Mouse (Mus musculus): ENCODE results near the gene Itsn1.

Itsn1 gene

DNA sequence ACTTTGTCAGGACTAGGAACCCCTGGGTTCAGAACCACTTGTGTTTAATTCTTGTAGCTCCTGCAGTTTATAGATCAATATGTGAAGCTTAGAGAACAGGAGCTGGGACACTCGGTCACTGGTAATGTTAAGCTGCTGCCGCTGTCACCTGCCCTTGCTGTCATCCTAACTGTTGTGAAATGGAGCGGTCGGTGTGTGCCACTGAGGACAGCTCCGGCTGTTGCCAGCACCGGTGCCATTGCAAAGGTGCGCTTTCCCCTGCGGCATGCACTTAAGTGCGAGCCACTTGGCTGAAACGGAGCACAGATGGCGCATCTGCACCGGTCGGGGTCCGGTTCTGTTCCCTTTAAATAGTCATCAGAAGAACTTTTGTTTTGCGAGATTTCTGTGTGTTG, 36.7 kb downstream of the Itsn1 start:
- in situ Hi-C loops (cut with MboI; ENCODE audit: low sequenced_read_pairs): no loop called here

DNA sequence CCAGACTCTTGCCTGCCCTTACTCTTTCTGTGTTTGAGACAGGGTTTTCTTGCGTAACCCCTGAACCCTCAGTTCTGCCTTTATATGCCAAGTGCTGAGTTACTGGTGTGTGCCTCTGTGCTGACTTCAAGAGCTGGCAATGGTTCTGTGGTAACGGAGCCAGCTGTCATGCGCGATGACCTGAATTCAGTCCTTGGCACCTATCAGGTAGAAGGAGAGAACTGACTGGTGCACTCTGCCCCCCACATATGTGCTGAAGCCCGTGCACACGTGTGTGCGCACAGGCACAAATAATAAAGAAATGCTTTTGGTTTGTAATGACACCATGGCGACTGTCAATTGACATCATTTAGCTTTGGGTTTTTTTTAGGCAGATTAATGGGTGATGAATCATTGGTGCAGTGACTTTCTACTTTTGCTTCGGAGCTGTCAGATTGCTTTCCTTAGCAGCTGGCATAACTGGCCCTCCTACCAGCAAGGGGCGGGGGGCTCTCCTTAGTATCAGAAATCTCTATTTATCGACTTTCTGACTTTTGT, 38.2 kb downstream of the Itsn1 start:
- in situ Hi-C loops (cut with MboI; ENCODE audit: low sequenced_read_pairs): no loop called here

DNA sequence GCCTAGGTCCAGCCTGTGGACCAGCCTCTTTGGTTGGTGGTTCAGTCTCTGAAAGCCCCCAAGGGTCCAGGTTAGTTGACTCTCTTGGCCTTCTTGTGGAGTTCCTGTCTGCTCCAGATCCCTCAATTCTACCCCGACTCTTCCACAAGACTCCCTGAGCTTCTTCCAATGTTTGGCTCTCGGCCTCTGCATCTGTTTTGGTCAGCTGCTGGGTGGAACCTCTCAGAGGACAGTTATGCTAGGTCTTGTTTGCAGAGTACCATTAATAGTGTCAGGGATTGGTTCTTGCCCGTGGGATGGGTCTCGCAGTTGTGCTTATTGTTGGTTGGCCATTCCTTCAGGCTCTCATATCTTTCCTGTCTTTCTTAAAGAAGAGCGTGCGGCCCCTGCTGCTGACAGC, 39.5 kb downstream of the Itsn1 start:
- in situ Hi-C loops (cut with MboI; ENCODE audit: low sequenced_read_pairs): no loop called here

DNA sequence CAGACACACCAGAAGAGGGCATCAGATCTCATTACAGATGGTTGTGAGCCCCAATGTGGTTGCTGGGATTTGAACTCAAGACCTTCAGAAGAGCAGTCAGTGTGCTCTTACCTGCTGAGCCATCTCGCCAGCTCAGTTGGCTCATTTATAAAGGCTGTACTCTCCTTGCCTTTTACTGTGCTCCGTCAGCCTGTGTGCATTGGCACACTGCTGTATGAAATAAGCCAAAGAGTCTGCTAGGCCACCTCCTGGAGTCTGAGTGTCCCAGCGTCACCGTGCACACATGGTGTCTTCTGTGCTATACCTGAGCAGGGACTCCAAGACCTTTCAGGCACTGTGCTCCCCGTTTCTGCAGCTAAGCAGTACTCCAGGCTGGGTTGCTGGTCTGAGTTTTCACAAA, 40.8 kb downstream of the Itsn1 start:
- in situ Hi-C loops (cut with MboI; ENCODE audit: low sequenced_read_pairs): no loop called here

DNA sequence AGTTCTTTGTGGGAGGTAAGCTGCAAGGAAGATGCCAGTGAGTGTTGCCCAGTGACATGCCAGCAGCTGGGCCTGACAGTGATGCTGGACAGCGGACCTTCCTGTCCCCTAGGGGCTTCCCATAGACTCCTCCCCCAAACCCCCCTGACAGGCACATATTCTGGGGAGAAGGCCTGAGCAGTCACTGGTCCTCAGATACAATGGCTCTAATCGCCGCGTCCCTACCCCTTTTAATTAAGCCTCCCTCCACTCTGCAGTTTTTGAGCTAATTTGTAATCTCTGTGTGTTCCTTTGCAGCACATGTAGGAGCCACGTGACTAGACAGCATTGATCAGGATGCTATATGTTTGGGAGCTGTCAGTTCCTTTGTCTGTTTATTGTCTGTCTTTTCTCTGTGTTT, 41.6 kb downstream of the Itsn1 start:
- in situ Hi-C loops (cut with MboI; ENCODE audit: low sequenced_read_pairs): no loop called here

DNA sequence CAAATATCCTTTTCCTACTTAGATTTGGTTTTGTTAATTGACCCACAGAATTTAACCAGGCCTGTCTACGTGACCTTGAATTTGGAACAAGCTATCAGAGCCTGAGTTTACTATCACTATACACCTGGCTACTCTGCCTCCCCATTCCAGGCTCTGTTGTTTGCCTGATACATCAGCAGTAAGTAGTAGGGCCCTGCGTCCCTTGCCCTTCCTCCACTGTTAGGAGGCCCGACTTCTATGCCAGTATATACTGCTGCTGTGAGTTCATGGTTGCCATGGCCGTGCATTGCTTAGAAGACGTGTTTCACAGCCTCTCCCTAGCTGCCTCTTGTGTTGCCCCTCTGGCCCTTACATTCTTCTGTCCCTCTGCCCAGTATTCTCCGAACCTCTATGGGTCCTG, 42.3 kb downstream of the Itsn1 start:
- in situ Hi-C loops (cut with MboI; ENCODE audit: low sequenced_read_pairs): no loop called here

DNA sequence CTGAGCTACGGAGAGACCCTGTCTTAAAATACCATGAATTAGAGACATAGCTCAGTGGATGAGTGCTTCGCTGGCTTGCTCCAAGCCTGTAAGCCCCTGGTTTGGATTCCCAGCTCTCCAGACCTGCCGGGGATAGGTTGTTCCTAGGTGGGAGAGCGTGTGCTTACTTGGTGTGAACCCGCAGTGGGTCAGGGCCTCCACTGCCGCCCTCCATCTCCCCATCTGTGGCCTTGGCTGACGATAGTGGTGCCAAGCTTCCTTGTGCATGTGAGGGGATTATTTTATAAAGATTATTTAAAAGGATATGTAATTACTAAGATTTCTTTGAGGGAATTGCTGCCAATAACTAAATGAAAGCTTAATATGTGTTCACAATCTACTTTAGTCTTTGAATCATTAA, 43.5 kb downstream of the Itsn1 start:
- in situ Hi-C loops (cut with MboI; ENCODE audit: low sequenced_read_pairs): no loop called here

DNA sequence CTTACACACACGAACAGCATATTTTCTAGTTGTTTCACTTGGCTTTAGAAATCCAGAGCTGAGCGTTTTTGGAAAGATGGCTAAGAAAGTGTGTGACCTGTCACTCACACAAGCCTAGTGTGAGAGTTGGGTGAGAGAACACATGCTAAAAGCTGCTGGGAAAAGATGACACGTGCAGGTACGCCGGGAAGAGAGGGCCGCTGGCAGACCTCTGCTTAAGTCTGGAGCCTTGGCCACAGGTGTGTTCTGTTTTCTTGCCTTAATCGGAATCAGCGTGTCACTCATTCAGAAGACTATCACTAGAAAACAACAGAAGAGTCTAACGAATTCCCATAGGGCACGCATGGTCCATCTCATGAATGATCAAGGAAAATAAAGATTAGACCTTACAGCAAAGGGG, 50.5 kb downstream of the Itsn1 start:
- in situ Hi-C loops (cut with MboI; ENCODE audit: low sequenced_read_pairs): no loop called here

DNA sequence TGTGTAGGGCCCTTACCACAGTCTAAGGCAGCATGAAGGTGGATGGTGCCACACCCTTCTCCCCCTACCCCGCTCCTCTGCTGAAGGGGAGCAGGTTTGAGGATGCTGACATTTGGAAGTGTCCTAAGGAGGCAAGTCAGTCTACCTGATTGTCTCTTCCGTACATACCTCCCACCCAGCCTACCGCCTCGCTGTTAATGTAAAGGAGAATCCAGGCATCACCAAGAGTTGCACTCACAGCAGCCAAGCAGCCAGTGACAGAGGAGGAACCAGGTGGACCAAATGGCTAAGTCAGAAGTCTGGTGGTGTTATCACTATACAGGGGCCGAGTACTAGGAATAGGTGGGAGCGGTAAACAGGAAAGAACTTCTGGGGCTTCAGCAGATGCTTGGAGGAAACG, 51.1 kb downstream of the Itsn1 start:
- in situ Hi-C loops (cut with MboI; ENCODE audit: low sequenced_read_pairs): no loop called here

DNA sequence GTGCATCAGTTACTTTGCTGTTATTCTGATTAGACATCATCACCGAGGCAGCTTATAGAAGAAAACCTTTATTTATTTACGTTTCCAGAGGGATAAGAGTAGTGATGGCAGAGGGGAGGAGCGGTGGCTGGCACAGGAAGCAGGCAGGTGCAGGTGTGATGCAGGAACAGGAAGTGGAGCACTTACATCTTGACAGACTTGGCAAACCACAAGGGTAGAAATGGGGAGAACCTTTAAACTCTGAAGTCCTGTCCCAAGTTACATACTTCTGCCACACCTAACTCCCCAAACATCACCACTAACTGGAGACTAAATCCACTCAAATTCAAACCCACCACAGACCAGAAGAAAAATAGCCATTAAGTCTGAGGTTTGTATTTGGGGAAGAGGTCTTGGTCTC, 51.7 kb downstream of the Itsn1 start:
- in situ Hi-C loops (cut with MboI; ENCODE audit: low sequenced_read_pairs): no loop called here

DNA sequence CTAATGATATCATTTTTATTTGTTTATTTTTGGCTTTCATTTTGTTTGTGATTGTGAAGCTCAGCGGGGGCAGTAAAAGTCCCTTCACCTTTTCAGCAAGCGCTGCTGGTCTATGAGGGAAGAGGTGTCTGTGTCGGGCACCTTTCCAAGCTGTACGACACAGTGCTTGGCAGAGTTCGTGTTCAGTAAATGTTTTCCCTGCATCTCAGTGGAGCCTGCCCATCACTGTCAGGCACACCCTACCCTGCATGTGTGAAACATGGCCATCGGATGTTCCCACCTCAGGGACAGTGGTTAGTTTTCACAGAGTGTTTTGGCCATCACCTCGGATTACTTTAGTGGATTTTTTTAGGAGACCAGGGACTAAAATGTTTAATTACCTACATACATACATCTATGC, 54.1 kb downstream of the Itsn1 start:
- in situ Hi-C loops (cut with MboI; ENCODE audit: low sequenced_read_pairs): no loop called here

DNA sequence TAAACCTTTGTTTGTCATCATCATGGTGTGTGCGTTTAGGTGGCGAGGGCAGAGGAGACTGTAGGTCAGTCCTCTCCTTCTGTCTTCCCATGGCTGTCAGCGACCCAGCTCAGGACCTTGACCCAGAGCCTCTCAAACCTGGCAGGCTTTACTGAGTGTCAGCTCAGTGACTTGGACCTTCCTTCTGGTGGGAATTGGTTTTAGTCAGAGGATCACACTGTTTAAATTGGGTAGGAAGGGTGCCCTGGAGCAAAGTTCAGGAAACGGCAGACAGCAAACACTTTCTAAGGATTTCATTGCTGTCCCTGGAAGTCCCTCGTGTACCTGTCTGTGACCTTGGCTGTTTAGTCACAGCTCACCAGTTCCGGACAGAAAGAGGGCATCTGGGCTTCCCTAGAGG, 55.2 kb downstream of the Itsn1 start:
- in situ Hi-C loops (cut with MboI; ENCODE audit: low sequenced_read_pairs): no loop called here

DNA sequence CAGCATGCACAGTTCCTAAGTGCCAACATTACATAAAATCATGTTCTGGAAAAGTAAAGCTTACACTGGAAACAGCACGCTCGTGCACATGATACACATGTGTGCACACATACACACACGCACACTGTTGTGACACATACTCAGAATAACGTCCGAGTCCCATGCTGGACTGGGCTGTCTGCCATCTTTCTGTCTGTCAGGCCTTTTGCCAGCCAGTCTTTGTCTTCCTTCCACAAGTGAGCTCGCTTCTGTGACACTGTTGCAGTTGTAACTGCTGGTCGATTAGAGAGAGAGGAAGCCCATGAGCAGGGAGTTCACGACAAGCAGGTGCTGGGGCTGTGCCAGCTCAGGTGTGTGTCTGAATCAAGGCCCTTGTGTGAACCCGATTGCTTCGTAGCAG, 57.3 kb downstream of the Itsn1 start:
- in situ Hi-C loops (cut with MboI; ENCODE audit: low sequenced_read_pairs): no loop called here

DNA sequence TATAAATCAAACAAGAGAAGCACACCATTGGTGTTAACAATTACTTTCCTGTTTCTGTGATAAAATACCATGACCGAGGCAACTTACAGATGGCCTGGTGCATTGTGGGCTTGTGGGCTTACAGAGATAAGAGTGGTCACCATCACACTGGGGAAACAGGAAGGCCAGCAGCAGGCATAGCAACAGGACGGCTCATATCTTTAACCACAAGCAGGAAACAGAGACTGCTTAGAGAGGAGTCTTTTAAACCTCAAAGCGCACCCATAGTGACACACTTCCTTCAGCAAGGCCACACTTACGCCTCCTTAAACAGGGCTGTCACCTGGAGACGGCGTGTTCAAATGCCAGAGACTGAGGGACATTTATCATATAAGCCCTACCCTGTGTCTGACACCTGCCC, 60.6 kb downstream of the Itsn1 start:
- in situ Hi-C loops (cut with MboI; ENCODE audit: low sequenced_read_pairs): no loop called here

DNA sequence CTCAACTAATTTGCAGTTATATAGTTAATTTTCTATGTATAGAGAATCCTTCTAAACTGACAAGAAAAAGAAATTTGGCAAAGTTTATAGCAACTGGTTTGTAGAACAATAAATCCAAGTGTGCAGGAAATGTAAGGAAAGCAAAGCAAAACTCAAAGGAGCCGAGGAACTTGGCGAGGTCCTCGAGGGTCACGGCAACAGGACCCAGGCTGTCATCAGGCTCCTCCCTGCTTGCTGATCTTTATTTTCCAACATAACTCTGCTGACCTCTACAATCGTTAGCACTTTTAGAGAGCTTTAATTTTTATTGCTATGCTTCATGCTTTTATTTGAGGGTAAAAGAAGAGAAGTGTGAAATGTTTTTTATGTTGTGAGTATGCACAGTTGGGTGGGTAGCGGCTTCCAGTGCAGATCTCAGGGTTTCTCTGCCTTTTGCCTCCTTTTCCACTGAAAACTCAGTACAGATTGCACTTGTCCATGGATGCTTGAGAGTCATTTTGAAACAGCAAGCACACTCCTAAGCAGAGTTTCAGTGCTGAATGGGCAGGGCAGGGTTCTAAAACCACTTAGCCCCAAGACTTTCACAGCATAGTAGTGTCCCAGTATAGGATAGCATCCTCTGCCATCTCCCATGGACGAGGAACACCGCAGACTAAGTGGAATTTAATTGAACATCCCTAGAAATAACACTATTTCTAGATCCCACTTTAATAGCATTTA, 63.6 kb downstream of the Itsn1 start:
- in situ Hi-C loops (cut with MboI; ENCODE audit: low sequenced_read_pairs): no loop called here

DNA sequence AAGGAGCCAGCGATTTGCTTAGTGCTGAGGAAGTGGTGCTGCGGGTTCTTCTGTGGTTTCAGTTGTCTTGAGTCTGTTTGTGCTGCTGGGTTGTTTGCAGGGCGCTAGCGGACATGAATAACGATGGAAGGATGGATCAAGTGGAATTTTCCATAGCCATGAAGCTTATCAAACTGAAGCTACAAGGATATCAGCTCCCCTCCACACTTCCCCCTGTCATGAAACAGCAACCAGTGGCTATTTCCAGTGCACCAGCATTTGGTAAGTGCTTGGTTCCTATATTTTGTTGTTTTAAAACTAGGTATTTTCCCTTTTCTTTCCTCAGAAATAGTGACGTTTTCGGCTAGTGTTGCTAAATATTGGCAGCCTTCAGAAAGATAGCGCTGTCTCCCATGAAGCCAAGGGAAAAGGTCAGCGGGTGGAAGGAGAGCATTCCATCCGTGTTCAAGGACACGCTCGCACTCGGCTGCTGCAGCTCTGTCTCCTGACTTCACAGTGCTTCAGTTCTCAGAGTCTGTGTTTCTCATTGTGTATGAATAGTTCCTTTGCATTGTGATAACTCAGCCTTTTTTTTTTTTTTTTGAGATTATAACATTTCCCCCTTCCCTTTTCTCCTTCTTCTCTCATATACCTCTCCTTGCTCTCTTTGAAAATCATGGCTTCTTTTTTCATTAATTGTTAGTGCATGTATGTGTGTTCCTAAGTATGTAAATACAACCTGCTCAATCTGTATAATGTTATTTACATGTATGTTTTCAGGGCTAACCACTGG, 64.6 kb downstream of the Itsn1 start:
- in situ Hi-C loops (cut with MboI; ENCODE audit: low sequenced_read_pairs): no loop called here

DNA sequence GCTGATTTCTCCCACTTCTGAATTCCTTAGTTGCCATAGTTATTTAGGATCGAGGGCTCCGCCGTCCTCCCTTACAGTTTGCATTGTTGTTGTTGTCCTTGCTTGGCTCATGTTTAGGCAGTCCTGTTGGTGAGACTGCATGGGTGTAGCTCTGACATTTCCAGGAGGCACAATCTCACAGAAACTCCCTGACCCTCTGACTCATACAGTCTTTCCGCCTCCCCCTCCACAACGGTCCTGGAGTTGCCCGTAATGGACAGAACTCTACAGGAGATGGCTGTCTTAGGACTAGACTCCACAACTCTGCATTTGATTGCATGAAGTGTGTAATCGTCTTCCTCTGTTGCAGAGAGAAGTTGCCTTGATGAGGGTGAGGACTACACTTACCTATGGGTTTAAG, 65.2 kb downstream of the Itsn1 start:
- in situ Hi-C loops (cut with MboI; ENCODE audit: low sequenced_read_pairs): no loop called here

DNA sequence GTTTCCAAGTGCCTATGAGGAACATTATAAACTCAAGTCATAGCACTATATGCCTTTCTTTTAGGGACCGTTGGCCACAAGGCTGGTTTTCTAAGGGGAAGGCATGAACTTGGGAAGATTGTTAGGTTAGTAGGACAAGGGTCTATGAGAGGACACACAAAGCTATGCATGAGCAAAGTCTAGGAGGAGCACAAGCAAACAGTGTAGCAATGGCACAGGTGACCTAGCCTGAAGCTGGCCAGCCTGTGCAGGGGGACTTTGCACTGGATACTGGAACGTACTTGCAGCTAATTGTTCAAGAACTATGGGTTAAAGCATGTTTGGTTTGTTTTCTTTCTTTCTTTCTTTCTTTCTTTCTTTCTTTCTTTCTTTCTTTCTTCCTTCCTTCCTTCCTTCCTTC, 66.0 kb downstream of the Itsn1 start:
- in situ Hi-C loops (cut with MboI; ENCODE audit: low sequenced_read_pairs): no loop called here

DNA sequence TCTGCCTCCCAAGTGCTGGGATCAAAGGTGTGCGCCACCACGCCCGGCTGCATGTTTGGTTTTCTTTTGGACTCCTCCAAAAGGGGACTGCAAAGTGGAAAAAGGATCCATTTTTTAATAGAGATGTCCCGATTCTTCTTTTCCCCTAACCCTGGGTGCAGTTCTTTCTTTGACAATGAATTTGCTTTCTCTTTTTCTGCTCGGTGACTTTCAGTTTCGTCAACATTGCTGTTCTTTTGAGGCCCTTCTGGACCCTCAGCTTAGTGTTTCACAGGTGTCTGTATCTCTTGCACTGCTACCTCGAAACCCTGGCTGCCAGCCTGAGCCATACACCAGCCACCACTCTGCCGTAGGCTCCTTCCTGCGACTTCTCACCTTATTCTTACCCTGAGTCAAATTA, 66.5 kb downstream of the Itsn1 start:
- in situ Hi-C loops (cut with MboI; ENCODE audit: low sequenced_read_pairs): no loop called here

DNA sequence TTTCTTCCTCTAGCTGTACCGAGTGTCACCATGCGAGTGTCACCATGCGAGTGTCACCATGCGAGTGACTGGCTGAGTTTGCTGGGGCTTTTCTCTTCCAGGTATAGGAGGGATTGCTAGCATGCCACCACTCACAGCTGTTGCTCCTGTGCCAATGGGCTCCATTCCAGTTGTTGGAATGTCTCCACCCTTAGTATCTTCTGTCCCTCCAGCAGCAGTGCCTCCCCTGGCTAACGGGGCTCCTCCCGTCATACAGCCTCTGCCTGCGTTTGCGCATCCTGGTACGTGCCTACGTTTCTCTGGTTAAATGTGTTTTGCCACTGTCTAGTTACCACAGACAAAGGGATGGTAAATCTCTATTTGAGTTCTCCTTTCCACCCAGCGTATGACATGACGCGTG, 72.3 kb downstream of the Itsn1 start:
- in situ Hi-C loops (cut with MboI; ENCODE audit: low sequenced_read_pairs): no loop called here

DNA sequence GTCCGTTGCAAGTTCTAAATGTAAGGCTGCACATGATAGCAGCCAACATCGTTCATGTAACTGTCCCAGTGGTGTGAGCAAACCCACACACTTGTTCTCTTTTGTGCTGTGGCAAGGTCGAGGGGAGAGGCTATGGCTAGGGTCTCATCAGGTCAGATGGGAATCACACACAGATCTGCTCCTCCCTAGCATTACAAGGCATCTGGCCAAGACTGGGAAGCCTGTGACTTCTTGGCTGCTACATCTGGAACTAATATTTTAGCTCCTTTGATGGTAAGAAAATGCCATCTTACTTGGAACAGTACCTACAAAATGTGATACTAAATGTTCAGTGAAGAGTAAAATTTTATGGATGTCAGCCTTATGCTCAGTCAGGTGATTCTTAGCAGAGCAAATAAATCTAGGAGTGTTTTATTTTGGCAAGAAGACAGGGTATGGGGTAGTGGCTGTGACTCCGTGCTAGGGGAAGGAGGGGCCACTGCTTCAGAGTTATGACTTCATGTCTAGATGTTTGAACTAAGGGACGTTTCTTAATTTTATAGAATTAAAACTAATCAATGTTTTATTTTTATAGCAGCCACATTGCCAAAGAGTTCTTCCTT, 73.5 kb downstream of the Itsn1 start:
- in situ Hi-C loops (cut with MboI; ENCODE audit: low sequenced_read_pairs): no loop called here

DNA sequence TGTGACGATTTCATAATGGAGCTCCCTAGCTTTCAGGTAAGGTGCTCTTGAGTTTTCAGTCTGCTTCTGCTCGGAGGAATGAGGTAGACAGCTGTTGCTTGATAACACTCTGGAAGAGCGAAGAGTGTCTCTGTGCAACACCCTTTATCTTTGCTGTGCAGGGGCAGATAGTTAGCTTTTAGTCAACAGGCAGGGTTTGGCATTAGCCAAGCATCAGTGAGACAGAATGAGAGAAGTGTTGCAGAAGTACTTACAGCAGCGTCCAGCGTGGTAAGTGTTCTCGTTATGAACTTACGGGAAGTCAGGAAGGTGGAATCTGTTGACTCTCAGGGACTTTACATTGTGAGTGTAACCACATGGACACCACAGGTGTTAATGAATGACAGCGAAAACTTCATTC, 75.3 kb downstream of the Itsn1 start:
- in situ Hi-C loops (cut with MboI; ENCODE audit: low sequenced_read_pairs): no loop called here

Measured in CH12F3 (cell line).